Mouse (Mus musculus): Measurements from ENCODE around the gene Prdm15.

The Prdm15 gene

DNA sequence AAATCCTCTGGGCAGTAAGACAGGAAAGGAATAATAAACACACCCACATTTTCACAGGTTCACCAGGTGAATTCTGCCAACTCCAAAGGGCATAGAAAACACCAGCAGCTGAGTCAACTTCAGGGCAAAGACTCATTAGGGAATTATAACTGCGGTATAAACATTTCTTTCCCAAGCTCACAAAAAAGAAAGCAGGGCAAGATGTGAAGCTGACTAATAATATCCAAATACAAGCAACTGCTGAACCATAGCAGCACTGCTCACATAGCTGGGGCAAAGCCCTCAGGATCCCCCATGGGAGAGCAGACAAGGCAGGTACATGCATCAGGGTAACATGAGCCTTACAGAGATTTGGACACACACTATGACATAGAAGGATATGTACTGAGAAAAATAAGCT lies 34.2 kb downstream of the Prdm15 start:
- no peak for DNase-seq

DNA sequence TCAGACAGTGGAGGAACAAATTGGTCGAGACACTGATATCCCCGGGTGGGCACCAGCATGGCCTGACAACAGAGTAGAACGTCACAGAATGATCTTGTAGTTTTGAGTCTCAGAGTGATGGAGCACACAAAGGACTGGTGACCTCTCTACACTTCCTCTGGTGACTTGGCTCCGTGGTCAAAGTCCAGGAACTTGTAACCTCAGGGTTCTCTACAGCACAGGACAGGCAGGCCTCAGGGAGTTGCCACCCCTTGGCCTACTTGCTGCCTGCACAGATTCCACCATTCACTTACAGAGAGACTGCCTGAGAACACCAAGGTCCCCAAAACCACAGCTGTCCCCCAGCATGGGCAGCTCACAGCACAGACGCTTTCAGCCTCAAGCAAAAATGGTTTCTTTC lies 36.4 kb downstream of the Prdm15 start:
- no peak for DNase-seq

DNA sequence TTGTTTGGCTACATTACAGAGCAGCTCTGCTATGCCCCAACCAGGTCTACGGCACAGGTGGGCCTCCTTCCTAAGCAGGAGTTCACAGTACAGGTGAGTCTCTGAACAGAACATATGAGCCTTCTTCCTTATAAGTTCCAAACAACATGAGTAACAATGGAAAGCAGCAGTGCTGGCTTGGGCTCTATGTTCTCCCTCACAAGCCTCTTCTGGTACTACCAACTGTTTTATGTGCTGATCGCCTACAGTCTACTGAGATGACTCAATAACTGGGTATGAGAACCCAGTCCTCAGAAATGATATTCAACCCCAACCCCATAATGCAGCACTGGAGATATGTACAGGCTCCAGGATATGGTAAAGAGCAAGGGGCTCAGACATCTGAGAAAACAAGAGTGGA lies 37.6 kb downstream of the Prdm15 start:
- no peak for DNase-seq

GRCm38 (mm10) chr16:97808881-97809280 lies 42.8 kb downstream of the Prdm15 start:
- DNase-seq = no peak

GRCm38 (mm10) chr16:97805646-97806045 lies 46.0 kb downstream of the Prdm15 start:
- DNase-seq = no peak

DNA sequence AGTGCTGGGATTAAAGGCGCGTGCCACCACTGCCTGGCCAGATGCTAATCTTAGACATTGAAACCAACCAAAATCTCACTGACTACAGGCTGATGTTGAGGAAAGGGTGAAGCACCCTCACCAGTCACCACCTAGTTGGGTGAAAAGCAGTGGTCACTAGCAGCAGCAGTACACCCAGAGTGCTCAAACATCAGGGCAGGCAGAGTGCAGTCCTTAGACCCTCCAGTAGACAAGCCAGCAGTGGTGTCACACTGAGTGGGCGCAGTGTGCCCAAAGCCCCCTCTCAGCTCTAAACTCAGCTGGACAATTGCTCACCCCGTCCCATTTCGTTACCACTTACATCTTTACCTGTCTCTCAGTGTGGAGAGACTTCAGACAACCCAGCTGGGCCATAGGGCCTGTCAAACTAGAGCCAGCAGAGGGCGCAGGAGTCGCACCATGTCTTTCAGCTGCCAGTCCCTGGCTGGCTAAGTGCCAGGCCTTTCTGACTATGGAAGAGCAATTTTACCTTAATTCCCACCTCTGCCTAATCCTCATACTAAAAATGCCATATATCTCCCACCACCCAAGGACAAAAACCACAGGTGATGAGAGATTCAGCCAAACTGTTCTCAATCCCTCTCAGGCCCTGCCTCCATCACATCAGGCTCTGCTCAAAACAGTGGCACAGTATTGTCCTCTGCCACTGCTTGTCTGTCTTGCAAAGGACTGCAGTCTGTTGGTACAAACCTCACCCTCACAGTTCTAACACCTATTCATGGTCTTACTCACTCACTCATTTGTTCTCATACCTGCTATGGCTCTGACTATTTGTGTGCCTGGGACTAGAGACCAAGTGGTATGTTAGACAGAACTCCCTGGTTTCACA lies 46.7 kb downstream of the Prdm15 start:
- DNase-seq = peak; percentile 86

DNA sequence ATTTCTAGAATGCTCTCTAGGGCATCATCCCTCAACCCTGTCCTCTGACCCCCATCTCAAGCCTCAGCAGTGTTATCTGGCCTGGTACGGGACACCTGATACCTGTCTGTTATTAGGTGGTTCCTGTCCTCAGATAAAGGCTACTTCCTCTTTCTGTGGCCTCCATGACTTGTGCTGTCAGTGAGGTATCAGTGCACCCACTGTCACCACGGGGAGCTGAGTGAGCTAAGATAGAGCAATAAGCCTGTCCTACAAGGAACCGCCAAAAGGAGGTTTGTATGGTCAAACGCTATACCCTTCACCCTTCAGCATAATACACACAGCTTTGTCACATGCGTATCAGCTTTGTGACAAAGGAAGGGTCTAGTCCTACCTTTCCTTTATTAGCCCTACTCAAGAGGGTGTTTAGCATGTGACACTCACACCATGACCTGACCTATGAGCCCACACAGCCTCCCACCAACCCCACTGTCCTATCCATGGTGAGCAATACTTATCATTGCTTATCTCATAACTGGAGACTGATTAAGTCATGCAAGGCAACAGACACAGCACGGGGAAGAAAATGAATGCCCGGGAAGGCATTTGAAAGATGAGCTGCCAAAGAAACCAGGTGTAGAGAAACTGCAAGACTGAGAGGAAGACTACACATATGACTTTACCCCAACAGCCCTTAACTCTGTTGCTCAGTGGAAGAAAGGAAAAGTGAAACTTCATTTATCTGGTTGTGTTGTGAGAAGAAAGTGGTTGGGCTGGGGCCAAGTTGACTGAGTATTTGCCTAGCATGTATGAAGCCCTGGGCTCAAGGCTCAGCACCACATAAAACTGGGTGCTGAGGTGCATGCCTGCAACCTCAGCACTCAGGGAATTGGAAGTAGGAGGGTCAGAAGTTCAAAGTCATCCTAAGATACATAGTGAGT lies 53.4 kb downstream of the Prdm15 start:
- DNase-seq = no peak

DNA sequence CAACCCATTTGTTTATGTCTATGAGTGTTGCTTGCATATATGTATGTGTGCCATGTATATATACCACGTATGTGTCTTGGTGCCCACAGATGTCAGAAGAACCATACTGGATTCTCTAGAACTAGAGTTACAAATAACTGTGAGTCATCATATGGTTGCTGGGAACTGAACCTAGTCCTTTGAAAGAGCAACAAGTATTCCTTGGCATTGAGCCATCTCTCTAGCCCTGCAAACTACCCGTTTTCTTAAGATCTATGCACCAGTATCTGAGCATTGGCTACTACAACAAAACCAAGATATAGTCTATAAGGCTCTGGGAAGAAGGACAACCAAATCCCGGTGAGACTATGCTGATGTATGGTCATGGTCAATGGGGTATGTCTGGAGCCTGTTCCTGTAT lies 54.4 kb downstream of the Prdm15 start:
- no peak for DNase-seq

GRCm38 (mm10) chr16:97794256-97794655 lies 57.4 kb downstream of the Prdm15 start:
- no peak for DNase-seq

- DNase-seq = no peak
Measured at GRCm38 (mm10) chr16:97783057-97783456, 68.6 kb downstream of the Prdm15 start.

DNA sequence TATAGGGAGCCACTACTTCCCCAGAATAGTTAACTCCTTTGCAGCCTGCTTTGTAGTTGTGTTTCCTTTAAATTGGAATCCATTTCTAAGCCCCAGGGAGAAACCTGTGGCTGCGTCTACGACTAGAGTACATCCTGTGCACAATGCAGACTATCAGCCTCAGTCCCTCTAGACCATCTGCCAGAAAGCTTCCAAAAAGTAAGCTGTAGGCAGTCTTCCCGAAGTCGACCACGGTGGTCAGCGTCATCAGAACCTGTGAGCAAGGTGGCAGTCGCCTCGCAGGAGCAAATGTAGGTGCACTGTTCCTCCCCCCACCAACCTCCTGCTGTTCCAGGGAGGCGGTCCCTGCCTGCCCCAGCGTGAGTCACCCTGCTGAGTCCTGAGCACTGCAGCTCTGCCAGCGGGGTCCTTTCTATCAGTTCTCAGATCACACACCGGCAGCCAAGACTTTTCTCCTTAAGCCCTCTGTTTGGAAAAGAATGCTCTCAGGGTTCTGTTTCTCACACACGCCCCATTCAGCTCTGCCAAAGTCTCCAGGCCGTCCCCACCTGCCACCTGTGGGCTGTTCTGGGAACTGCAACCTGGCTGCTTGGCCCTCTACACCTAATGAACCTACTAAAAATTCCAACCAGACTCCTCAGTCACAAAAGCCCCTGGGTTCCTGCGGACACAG lies 73.2 kb downstream of the Prdm15 start:
- DNase-seq = peak; percentile 89

DNA sequence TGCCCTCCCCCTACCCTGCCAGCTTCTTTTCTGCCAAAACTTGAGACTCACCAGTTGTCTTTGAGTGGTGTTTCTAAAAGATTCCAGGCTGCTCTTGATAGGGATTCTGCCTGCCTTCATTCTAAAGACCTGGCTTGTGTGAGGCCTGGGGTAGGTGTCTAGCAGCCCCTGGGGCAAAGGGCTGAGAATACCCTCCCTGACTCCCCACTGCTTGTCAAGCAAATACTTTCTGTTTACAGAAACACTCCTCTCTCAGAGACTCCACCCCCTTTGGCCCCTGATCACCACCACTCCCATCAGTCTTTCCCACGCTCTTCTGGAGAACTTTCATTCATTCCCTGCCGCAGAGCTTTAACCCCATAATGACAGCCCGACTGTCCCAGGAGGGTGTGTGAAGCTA lies 85.1 kb downstream of the Prdm15 start:
- DNase-seq = no peak

DNA sequence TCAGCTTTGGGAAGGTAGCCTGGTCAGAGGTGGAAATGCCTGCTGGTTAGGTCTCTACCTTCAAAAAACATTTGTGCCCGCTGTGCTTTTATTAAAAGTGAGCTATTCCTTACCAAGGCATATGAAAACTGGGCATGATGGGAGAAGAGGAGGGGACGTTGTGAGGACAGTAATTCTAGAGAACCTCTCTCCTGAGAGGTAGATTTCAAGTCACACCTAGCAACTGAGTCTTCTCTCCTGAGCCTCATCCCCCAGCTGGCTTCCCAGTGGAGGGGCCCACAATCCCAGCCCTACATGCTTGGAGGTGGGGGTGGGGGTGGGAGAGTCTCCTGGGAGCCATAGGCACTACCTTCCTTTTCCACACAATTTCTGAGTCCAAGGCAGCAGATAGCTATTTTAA lies 87.0 kb downstream of the Prdm15 start:
- no peak for DNase-seq

GRCm38 (mm10) chr16:97763990-97764340 lies 87.7 kb downstream of the Prdm15 start:
- no peak for DNase-seq

DNA sequence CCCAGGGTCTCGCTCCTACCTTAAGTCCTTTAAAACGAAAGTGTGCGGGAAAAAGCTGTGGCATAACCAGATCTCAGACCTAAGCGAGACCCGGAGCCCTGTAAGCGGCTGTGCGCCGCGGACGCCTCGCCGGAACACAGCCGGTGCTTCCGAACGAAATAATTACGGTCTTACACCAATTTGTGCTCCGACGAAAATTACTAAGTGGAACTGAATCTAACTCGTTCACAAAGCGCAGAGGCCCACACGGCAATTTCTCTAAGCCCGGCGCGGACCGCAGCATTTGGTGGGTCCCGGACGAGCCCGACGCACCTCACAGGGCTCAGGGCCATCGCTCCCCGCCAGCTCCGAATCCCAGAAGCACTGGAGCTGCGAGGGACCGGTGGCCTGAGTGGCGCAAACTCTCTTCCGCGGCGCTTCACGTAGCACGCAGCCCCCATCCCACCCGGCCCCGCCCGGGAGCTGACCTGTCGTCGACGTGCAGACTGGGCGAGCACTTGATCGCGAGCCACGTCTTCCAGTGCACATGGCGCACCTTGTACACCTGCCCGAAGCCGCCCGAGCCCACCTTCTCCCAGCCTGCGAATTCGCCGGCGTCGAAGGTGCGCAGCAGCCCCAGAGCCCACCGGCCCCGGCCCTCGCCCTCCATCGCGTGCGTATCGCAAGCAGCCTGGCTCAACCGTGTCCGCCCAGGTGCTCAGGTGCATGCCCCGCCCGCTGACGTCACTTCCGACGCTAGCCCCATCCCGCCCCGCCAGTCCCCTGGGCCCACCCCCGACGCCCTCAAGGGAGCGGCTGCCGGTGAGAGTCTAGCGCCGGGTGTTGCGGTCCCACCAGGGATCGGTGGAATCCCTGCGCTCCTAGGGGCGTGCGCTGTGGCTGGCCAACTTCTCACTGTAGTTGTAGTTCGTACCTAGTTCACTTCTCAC lies 88.3 kb downstream of the Prdm15 start, which contains the start of gene Ripk4:
Gene Ripk4 (minus strand): TSS at position 727 of the 929 bp plus-strand sequence.
- peak; percentile 85 for DNase-seq

DNA sequence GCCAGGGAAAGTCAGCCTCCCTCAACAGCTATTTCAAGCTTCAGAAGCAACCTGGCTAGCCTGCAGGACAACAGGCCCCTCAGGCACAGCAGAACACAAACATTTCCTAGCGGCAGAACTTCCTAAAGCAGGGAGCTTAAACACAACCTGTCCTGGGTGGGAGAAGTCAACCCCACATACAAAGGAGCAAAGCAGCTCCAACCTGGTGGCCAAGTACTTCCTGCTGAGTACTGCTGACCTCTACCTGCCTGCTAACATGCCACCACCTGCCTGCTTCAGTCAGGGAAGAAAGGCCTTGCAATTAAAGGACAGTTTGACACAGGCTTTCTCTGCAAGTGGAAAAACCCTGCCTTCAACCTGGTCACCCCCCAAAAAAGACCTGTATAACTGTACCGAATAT lies 89.9 kb downstream of the Prdm15 start:
- peak; percentile 46 for DNase-seq

DNA sequence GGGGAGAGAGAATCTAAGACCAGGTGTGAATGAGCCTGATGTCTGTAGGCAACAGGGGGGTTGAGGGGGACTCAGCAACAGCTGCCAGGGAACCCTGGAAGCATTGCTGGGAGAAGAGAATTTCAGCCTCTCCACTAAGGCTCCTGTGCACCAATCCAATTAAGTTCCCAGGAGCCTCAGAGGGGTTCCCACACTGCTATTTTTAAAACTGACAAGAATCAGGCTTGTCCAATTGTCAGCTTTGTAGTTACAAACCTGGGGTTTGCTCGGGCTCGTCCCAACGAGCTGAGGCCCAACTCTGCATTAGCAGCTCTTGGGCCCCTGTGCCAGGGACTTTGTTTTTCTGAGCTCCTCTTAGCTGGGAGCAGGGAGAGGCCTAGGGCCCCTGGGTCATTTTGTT lies 92.0 kb downstream of the Prdm15 start:
- no peak for DNase-seq

- peak; percentile 74 for DNase-seq
Measured at GRCm38 (mm10) chr16:97758288-97758687, 93.4 kb downstream of the Prdm15 start.

- DNase-seq = peak; percentile 37
Measured at GRCm38 (mm10) chr16:97756460-97756859, 95.2 kb downstream of the Prdm15 start.

- DNase-seq = no peak
Measured at GRCm38 (mm10) chr16:97752316-97752941, 99.2 kb downstream of the Prdm15 start.

DNA sequence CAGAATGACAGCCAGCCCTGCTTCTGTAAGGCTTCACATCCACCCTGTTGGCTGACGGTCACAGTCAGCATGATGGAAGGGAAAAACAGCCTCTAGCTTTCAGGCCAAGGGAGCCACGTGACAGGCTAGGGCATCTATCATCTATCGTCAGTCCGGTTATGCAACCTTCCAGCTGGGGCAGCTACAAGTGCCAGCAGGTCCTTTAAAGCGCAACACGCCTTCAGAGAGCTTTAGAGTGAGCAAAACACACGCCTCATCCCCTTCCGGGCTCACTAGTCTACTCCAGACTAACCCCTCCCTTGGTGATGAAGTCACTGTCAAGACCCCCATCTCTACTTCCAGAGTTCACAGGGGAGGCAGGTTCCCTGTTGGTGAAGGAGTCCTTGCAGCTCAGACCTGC lies 99.8 kb downstream of the Prdm15 start:
- peak; percentile 73 for DNase-seq

DNA sequence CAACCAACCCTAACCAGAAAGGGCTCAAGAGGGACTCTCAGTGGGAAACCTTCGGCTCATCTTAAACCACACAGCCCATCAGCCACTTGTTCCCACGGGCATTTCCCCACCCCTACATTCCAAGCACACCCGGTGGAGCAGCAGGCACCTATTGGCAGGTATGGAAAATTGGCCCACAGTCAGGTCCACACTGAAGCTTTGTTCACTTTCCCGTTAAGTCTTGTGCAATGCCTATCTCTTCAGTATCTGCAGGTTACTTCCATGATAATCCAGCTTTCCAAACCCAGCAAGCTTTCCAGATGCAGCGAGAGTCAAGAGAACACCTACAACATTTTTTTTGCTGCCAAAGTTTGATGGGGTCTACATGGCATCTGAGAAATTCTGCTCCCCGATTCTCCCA lies 103.2 kb downstream of the Prdm15 start:
- DNase-seq = no peak

All from kidney, adult 18-20 months (tissue).